Mouse (Mus musculus) megakaryocyte progenitor cell, adult 5-6 weeks (primary cell): Measurements from ENCODE around the gene Hdac9. TPM values are rescaled to one million over a fixed set of nuclear protein-coding genes. Genes with fewer than 3 reads are reported as not detected.

Experiments used
- ATAC-seq: replicated peaks from 2 replicates; pipeline ENCODE4 v1.8.0; 2016; ENCODE audit warnings: mild to moderate bottlenecking, moderate TSS enrichment, inconsistent platforms; ENCODE audit not compliant: poor library complexity
- total RNA-seq, 2 experiments: library from RNA; stranded (forward) in 1 of 2; stranded (reverse) in 1 of 2; fragments of 157-497, 149-512 nt in 1 of 2; fragments of 200-1000 nt in 1 of 2; gene quantifications; 2 replicates each; pipeline versions ENCODE4 v1.2.3 to v1.2.4; 2015 to 2017

Gene Hdac9
- total RNA-seq, 2 experiments from 2014 or later: 4.0 to 6.2 TPM

DNA sequence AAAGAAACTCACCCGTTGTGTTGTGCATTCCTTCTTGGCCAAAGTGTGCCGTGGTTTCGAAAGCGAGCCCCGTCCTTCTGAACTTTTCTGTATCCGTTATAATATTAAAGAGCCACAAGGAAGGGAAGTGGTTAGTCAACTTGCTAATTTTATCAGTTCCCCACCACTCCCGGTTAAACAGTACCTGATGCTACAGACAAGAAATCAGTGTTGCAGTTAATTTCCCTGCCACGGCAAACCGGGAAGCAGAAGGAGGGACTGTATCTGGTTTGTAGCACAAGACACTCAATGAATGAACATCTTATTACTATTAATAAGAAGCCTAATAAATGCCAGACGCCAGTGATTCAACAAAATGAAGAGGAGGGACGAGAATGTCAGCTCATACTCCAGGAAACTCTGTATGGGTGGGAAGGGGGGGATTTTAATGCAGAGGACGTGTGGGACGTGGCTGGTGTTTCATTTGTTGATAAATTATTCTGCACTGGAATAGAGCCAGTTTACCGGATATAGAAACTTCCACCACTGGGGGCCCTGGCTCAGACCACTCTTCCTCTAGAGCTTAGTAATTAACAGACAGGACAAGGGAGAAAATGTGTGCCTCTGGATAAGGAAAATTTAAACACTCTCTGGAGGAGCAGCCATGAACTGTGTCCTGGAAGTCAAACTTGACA lies 202.5 kb downstream of the Hdac9 start:
- peak; percentile 75 for ATAC-seq

DNA sequence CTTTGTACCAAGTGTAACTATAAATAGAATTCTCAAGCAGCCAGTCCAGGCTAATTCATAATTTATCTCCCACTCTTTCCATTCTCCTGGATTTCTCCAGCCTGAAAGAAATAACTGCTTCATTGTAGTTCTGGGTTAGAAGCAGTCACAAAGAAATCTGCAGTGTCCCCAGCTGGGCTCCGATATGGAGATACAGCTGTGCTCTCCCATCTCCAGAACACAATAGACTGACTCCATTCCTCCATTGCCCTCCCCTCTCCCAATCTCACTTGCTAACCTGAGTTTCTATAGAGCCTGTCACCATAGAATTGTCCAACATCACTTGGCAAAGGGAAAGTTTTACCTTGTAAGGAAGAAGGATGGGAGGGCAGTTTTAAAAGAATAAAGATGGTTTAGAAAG lies 218.9 kb downstream of the Hdac9 start:
- ATAC-seq: no peak

DNA sequence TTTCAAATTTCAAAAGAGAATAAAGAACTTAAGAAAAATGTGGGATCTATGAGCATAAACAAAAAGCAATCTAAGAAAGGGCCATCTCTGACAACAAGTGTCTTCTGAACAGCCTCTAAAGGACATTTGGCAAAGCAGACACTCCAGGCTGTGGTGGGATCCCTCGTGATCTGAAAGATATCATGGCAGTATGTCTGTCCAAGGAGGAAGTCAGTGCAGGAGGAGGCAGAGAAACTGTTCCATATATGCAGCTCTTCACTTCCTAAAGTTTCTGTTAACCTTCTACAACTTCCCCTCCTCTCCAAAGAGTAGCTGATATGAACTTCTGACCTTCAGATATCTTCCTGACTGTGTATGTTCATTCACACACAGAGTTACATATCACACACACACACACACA lies 220.2 kb downstream of the Hdac9 start:
- ATAC-seq: peak; percentile 86

DNA sequence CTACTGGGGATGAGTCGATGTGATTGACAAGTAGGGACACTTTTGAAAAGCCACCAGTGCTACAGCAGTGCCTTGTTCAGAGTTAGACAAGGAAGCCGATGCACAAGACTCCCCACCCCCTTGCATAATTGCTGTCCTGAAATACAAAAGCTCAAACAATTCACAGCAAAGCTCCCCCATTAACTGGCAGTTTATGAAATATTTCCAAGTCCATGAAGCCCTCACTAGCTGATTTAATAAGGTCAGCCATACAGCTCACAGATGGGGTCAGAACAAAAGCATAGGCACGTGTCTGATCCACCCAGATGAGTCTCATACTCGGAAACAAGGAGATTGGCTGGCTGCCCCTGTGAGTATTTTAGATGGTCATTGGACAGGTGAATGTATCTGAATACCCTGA lies 228.0 kb downstream of the Hdac9 start:
- no peak for ATAC-seq

DNA sequence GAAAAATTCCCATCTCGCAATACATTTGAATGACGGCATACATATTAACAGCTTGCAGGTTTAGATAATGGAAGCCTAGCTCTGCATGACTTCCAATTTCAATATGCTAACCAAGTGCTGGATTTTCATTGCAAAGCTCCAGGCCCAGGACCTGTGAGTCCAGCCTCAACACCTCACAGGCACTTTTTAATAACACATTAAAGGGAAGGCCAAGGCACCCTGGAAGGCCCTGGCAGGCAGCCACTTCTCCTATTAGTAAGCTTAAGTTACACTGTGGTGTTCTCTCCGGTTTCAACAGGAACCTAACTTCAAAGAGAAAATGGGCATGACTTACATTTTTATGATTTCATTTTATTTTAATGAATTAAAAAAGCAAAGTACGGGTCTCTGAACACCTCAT lies 233.5 kb downstream of the Hdac9 start:
- ATAC-seq: 0 out of 2 replicates have a peak, but pooled peaks have one; percentile 31

DNA sequence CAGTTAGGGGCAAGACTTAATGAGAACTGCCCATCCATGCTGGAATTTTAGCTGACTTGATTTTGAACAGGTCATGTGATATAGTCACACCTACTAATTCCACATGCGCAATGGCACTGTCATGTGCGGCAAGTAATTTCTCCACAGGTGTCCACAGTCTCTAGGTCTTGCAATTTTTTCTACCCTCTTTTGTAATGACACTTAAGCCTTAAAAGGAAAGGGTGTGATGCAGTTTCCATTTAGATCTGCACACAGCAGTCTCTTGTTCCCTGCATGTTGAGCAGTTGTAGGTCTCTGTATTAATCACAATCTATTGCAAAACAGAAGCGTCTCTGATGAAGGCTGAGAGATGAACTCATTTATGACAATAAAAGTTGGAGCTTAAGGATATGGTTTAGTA lies 234.2 kb downstream of the Hdac9 start:
- ATAC-seq: peak; percentile 34; the same call in 1 of the 2 replicates

DNA sequence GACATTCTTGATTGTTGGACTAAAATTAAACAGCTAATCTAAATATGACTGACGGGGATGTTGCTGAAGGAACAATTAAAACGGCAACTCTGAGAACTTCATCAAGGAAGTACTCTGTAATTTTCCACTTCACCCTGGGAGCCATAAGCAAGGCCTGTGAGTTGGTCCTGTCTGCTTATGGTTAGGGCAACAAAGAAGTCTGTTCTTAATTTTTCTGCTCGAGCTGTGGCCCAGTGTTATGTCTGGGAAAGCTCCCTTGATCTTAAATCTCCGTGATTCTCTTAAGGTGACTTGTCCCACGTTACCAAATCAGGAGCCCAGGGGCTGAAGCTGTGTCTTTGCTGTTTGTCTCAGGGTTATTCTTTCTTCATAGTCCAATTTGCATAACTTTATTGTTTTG lies 236.3 kb downstream of the Hdac9 start:
- ATAC-seq: no peak

DNA sequence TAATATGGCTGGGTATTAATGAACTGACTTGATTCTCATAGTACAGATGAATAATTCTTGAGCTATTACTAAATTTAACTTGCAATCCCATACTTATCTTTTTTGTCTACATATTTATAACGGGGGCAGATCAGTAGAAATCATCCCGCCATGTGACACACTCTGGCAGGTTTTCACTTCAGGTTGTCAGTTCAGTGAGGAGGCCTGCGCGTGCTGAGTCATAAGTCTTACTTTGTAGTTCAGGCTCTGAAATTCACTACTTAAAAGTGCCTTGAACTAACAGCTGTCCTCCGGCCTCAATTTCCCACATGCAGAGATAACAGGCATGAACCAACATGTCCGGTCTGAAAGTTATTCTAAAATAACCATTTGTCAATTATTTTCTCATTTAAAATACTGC lies 239.8 kb downstream of the Hdac9 start:
- ATAC-seq: no peak

DNA sequence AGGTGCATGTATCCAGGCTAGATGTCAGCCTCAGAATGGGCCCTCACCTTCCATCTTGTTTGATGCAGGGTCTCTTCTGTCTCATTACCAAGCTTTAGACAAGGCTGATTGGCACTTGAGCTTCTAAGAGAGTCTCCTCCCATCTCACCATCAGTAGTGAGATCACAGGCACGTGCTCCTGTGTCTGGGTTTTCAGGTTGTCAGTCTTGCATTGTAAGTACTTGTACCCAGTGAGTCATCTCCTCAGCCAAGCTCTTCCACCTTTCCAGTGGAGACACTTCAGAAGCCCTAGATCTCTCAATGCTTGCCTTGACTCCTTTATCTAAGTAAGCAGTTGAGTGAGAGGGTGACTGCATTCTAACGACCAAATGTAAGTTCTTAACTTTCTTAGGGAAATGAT lies 242.7 kb downstream of the Hdac9 start:
- no peak for ATAC-seq

DNA sequence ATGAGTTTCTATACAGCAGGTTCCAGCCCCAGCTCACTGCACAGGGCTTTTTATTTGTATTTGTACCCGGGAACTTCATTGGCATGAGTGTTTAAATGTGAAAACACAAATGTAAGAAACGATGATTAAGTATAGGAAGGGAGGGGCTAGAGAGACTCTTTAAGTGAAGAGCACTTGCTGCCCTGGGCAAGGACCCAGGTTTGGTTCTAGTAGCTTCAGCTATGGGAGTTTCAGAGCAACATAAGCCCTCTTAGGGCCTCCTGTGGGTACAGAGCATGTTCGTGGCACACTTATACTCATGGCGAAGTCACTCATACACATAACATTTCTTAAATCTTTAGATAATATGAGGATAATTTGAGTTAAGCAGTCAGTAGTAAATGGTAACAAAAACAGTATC lies 243.4 kb downstream of the Hdac9 start:
- no peak for ATAC-seq

DNA sequence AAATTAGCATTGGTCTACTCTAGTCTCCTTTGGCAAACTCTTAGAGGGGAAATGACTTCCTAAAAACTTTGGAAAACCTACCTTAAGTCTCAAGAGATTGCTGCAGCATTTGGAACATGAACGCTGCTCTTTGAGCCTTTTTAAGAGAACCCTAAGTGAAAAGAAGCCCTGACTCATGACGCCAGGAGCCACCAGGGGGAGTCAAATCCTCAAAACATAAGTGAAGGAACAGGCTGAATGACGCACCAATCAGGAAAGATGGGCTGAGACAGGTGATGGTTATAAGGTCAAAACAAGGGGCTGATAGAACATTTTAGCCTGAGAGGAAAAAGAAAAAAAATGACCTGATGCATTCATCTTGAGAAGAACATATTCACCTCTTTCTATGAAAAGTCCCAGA lies 252.1 kb downstream of the Hdac9 start:
- ATAC-seq: peak; percentile 92

DNA sequence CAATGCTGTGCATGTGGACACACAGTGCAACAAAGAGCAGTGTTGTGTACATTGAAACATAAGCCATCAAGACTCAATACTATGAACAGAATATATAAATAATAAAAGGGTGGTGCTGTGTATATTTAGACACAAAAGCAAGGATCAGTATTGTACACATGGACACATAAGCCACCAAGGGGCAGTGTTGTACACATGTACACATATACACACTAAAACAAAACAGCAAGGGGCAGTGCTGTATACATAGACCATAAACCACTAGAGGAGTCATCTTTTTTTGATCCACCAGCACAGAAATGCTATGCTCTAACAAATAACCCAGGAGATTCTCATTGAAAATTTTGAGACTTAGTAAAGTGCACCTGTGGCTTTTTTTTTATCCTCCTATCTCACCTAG lies 255.5 kb downstream of the Hdac9 start:
- peak; percentile 70 for ATAC-seq

DNA sequence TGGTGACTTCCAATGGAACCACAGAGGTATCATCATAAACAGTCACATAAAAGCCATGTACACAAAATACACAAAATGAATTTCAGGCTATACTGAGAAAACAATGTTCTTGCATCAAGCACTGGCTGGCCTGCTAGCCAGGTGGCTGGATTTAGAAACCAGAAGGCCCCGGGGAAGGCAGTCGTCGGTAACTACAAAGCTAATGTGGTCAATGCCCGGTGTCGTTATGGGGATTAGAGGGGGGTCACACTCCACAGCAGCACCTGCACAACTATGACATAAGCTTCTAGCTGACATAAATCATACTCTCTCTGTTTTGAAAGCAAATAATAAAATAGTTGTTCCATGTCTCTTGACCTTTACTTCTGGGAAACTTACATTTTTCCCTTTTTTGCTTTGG lies 256.9 kb downstream of the Hdac9 start:
- no peak for ATAC-seq

DNA sequence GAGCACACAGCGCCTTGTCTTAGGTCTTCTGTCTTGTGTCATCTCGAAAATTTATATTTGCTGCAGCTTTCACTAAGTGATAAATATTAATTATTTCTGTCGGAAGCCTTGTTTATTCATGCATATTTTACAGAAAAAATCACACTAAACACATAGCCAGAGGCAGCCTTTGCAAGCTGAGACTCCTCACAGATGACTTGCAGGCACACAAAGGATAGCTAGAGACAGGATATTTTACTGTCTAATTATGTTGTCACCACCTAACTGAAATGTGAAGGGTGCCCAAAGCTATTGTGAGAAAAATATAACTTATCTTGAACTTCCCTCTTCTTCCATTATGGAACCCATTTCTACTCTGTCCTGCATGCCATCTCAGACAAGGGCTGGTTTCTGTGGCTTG lies 258.3 kb downstream of the Hdac9 start:
- no peak for ATAC-seq

DNA sequence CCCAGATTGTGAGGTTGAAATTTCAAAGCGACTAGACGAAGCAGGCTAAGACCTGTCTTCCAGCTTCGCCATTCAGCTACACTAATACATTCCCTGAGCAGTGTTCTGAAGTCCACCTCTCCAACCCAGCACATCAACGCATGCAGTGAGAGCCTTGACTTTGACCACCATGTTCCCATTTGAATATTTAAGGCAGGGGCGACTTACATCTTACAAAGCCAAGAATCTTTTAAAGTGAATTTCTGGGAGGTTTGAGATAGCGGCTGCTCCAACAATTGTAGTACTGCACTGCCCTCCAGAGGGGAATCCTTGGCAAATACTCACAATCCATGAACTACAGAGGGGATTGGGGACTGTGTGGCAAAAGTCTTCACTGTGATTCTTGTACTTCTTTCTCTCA lies 258.8 kb downstream of the Hdac9 start:
- ATAC-seq: peak; percentile 48

DNA sequence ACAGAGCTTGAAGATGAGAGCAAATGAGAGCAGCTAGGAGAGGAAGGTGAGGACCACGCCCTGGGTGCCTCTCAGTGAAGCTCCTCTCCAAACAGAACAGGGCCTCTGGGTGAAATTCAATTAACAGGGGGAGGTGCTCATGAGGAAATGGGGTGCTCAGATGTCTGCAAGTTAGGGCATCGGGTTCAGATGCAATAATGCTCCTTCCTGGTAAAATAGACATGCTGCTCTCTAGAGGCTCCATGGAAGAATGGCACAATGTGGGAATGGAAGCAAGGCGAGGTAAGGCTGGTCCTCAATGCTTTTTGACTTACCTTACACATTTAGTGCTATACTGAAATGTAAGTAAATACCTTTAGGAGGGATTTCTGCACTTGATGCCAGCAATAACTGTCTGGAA lies 263.3 kb downstream of the Hdac9 start:
- no peak for ATAC-seq

DNA sequence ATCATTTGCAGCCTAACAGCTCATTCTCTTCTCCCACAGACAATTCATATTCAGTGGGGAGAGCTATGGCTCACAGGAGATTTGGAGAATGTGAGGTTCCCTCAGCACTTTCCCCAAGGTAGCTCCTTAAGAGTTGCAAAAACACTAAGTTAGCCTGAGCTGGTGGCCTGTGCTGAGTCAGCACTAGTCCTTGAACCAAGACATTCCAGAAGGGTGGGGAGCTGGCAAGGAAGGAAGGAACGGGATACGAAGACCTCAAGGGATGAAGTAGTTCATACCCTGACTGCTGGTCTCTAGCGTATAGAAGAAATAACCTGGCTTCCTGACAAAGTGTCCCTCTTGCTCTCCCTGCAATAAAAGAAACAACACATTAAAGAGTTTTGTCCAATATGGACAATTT lies 268.1 kb downstream of the Hdac9 start:
- no peak for ATAC-seq

DNA sequence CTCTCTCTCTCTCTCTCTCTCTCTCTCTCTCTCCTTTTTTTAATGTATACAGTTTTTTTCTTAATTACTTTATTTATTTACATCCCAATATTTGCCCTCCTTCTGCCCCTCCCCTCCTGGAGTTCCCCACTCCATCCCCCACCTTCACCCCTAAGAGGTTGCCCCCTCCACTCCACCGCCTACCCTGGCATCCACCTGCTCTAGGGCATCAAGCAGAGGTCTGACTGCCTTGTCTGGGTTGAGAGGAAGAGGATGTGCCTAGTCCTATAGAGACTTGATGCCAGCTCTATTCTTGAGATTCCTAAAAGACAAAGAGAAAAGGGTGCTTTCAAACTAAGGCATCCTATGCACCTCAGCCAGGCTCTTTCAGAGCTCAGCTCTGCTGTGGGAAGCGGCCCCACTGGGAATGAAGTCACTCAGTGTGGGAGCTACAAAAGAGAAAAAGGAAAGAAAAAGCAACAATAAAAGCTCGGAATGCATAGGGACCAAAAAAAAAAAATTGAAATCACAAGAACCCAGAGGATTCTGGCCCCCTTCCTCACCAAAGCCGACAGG lies 275.1 kb downstream of the Hdac9 start:
- ATAC-seq: no peak

DNA sequence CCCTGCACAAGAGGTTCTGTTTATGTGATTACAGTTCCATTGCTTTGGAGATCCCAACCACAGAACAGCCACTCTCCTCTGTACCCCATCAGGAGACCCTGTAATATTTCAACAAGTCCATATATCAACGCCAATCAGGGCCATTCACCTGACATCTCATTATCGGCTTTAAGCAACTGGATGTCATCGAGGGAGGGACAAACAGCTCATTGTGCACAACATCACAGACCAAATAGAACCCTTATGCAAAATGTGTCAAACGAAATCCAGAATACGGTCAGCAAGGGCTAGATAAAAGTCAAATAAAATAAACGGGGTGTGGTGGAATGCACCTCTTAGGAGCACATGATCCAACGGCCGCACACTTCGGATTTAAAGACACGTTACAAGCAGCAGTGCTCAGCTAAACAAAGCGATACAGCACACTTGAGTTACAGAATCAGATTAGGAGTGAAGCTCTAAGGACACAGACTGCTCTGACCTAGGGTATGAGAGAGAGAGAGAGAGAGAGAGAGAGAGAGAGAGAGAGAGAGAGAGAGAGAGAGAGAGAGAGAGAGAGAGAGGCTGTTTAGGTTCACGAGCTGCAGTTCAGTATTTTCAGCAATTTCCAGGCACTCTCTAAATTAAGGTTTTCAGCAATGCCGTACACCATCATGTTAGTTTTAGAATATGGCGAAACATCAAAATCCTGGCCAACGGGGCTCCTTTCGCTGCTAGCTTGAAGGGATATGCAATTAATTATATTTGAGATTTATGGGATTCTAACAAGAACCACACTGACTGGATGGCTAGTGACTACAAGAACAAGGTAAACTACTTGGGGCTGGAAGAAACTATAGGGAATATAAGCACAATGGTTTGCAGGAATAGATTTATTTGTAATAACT lies 279.4 kb downstream of the Hdac9 start:
- ATAC-seq: no peak

DNA sequence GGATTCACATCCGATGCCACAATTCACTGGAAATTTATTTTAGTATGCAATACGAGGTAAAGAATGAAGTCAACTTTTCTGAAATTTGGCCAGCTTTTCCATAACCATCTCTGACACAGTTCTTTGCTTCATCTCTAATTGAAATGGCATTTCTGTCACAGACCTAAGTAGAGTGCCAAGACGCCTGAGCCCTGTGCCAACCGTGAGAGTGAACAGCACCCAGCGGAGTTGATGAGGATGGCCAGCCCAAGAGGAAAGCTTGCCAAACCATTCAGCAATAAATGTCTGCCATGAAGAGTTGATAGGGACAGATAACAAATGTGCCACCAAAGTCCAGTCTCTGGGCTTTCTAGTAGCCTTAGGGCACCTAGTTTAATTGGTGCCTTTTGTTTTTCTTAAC lies 297.8 kb downstream of the Hdac9 start:
- no peak for ATAC-seq

DNA sequence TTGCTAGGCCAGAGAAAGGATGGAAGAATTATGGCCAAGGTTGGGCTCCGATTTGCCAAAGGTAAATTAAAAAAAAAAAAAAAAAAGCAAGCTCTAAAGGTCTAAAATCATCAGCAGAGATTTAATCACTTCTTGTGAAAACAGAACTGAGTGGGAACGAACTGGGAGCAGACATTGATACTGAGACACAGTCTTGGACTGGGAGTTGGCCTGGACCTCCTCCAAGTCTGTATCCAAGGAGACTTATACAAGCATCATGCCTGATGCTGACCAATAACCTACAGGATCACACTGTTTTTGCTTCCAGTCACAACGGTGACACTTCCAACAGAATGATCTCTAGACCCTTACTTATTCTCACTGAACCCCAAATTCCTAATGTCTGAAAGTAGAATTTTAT lies 298.6 kb downstream of the Hdac9 start:
- no peak for ATAC-seq

DNA sequence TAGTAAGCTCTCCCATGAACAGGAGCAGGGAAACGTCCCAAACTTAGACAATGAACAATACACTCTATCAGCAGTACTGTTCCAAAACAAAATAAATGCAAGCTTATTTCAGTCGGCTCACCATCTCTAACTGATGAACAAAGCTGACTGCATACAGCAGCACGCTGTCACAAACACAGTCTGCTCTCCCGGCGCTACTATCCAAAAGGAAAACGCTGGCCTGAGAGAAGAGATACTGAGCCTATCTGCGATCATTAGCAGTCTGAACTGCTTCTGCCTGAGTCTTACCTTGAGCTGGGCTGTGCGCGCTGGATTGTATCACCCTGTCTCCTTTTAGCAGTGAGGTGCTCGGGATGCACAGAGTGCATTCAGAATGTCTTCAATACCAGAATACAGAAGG lies 299.1 kb downstream of the Hdac9 start:
- no peak for ATAC-seq
